Mouse (Mus musculus) kidney, embryonic 15.5 days (tissue): Measurements from ENCODE around the gene Scaf1. TPM values are rescaled to one million over a fixed set of nuclear protein-coding genes. Genes with fewer than 3 reads are reported as not detected.

Experiments
- ATAC-seq: fragments of 200-750 bp; cut with Nextera tagmentation; replicated peaks from 2 replicates; pipeline ENCODE4 v1.8.0; 2017; ENCODE audit warnings: moderate TSS enrichment; ENCODE audit not compliant: low FRiP score
- H3K27ac ChIP-seq: fragments of 300-500 bp; sonication (generic); 2 replicates; pipeline ENCODE4 v1.5.1; 2015; ENCODE audit warnings: mild to moderate bottlenecking, inconsistent platforms
- H3K27me3 ChIP-seq: fragments of 300-500 bp; sonication (generic); 2 replicates; pipeline ENCODE4 v1.6.1; 2015; ENCODE audit warnings: inconsistent platforms
- H3K36me3 ChIP-seq: fragments of 300-500 bp; sonication (generic); 2 replicates; pipeline ENCODE4 v1.6.1; 2015; ENCODE audit warnings: inconsistent platforms
- H3K4me1 ChIP-seq: fragments of 300-500 bp; sonication (generic); 2 replicates; pipeline ENCODE4 v1.6.1; 2015; ENCODE audit warnings: inconsistent platforms
- H3K4me2 ChIP-seq: fragments of 300-500 bp; sonication (generic); 2 replicates; pipeline ENCODE4 v1.6.1; 2015; ENCODE audit warnings: moderate library complexity, mild to moderate bottlenecking, inconsistent platforms
- H3K4me3 ChIP-seq: fragments of 300-500 bp; sonication (generic); replicated peaks from 2 replicates; pipeline ENCODE4 v1.5.1; 2015; ENCODE audit warnings: mild to moderate bottlenecking, inconsistent platforms
- H3K9ac ChIP-seq: fragments of 300-500 bp; sonication (generic); 2 replicates; pipeline ENCODE4 v1.6.1; 2015; ENCODE audit warnings: mild to moderate bottlenecking, inconsistent platforms
- H3K9me3 ChIP-seq: fragments of 300-500 bp; sonication (generic); replicated peaks from 2 replicates; pipeline ENCODE4 v1.6.1; 2016; ENCODE audit warnings: inconsistent platforms
- WGBS: fragments of 180-500 bp; shearing (Covaris S2); methylation state at CpG from one replicate; pipeline ENCODE4 v1.1.7; 2015; ENCODE audit warnings: mixed read lengths; 5-methylcytosine and 5-hydroxymethylcytosine counted together
- polyA plus RNA-seq: library from polyadenylated mRNA; unstranded; fragments of >200 nt; fragmentation: Nextera tagmentation; extraction: Ambion mirVana; gene quantifications from 2 replicates; pipeline ENCODE4 v1.2.1, GENCODE M21; 2015

The Scaf1 gene
- polyA plus RNA-seq, 1 experiment from 2014 or later, result 40.1 TPM

GRCm38 (mm10) chr7:45037720-45038361, 21.7 kb upstream of the Scaf1 start:
- no peak overlapping the region for H3K4me3 ChIP-seq
- H3K9ac ChIP-seq, result no peak overlapping the region
- WGBS, result 73% methylated on average over 7 of the region's 7 CpGs
- no peak overlapping the region for H3K27ac ChIP-seq
- no peaks in the 10 kb centered on the region for H3K4me1 ChIP-seq
- H3K27me3 ChIP-seq, result no peaks in the 10 kb centered on the region
- H3K4me2 ChIP-seq, result no peak overlapping the region
- H3K36me3 ChIP-seq, result peaks cover 100% of the 10 kb centered on the region
- no peaks in the 10 kb centered on the region for H3K9me3 ChIP-seq
- no peak for ATAC-seq

DNA sequence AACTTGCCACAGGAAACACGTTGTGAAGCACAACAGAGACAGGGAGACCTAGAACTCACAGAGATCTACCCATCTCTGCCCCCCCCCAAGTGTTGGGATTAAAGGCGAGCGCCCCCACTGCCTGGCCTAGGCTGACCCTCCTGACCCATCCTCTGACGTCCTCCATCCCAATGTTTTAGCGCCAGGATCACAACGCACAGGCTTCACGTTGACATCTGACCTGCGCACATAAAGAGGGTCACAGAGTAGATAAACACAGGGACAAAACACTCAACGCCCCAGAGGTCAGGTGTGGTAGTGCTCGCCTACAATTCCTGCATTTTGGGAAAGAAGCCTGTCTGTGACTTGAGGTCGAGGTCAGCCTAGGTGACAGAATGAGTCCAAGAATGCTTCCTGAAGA, 20.5 kb upstream of the Scaf1 start:
- H3K9me3 ChIP-seq, result no peaks in the 10 kb centered on the region
- H3K4me1 ChIP-seq, result no peaks in the 10 kb centered on the region
- H3K4me2 ChIP-seq, result no peak overlapping the region
- no peak for ATAC-seq
- peaks cover 100% of the 10 kb centered on the region for H3K36me3 ChIP-seq
- H3K27me3 ChIP-seq, result no peaks in the 10 kb centered on the region
- H3K27ac ChIP-seq, result no peak overlapping the region
- WGBS, result 82% methylated on average over 11 of the region's 11 CpGs
- no peak overlapping the region for H3K9ac ChIP-seq
- no peak overlapping the region for H3K4me3 ChIP-seq

- no peaks in the 10 kb centered on the region for H3K27me3 ChIP-seq
- 90% methylated on average over 3 of the region's 3 CpGs for WGBS
- no peak for ATAC-seq
Observed at GRCm38 (mm10) chr7:45035631-45036030, 19.5 kb upstream of the Scaf1 start.

DNA sequence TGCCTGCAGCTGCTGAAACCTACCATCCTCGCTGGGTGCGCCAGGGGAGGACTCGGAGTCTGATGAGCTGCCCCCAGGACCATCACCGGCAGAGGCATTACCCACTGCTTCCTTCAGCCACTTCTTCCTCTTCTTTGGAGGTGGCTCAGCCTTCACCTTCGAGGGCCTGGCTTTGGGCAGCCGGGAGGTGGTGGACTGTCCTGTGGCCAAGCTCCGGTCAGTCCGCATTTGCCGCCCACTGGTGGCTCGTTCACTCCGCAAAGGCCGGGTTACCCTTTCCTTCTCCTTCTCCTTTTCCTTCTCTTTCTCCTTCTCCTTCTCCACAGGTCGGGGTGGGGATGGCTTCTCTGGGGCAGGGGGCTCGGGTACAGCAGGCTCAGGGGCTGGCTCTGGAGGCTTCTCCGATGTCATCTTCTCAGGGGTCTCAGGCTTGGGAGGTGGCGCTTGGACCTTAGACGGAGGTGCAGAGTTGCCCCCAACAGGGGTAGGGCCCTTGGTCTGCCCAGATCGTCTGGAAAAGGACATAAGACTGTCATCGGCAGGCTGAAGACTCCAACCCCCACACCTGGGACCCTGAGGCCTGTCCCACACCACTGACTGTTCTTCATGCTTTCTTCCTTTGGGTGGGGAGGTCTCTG, 17.7 kb upstream of the Scaf1 start:
- no peaks in the 10 kb centered on the region for H3K4me1 ChIP-seq
- WGBS, result 94% methylated on average over 19 of the region's 19 CpGs
- no peak for ATAC-seq

More at GRCm38 (mm10) chr7:45035631-45036030, 19.5 kb upstream of the Scaf1 start:
- no peak overlapping the region for H3K4me3 ChIP-seq
- no peaks in the 10 kb centered on the region for H3K4me1 ChIP-seq
- no peaks in the 10 kb centered on the region for H3K9me3 ChIP-seq
- peaks cover 100% of the 10 kb centered on the region for H3K36me3 ChIP-seq
- H3K9ac ChIP-seq, result no peak overlapping the region
- H3K27ac ChIP-seq, result no peak overlapping the region
- no peak overlapping the region for H3K4me2 ChIP-seq

DNA sequence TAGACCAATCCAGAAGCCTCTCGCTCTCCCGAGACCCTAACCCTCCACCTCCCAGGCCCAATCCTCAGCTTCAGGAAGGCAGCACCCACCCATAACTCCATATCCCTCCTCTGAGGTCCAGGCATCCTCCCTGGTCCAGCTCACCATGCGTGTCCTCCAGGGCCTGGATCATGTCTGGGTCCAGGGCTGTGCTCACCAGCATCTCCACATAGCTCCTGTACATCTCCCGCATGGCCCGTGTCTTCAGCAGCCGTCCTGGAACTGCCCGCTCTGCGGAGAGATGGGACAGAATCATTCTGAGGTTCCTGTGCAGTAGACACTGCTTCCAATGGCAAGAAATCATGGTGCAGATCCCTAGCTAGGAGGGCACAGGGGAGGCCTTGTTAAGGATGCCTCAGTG, 14.7 kb upstream of the Scaf1 start:
- Histone ChIP-seq H3K27ac (no peak overlapping the region), H3K27me3 (no peaks in the 10 kb centered on the region), H3K4me3 (no peak overlapping the region), H3K9ac (no peak overlapping the region), H3K4me1 (no peaks in the 10 kb centered on the region), H3K4me2 (no peak overlapping the region), H3K36me3 (peaks cover 96% of the 10 kb centered on the region), H3K9me3 (no peaks in the 10 kb centered on the region)
- 93% methylated on average over 8 of the region's 8 CpGs for WGBS
- ATAC-seq, result no peak

More for the DNA sequence above, 17.7 kb upstream of the Scaf1 start:
- H3K27me3 ChIP-seq, result no peaks in the 10 kb centered on the region
- no peaks in the 10 kb centered on the region for H3K9me3 ChIP-seq
- no peak overlapping the region for H3K4me3 ChIP-seq
- no peak overlapping the region for H3K4me2 ChIP-seq
- H3K9ac ChIP-seq, result no peak overlapping the region
- H3K36me3 ChIP-seq, result peaks cover 100% of the 10 kb centered on the region
- no peak overlapping the region for H3K27ac ChIP-seq

DNA sequence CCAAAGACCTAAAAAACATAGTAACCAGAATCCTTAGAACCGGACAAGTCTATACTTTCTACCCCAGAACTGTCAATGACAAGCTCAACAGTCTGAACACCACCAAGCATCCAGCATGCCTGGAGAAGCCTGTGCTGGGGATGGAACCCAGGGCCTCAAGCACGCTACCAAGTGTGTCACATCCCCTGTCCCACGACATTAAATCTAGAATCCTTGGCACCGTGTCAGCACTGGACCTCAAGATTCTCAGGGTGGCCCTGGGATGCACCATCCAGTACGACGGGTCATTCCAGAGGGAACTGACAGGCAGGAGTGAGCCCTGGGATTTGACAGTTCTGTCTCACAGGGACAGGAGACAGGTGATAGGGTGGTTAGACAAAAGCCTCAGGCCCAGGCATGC, 13.8 kb upstream of the Scaf1 start:
- Histone ChIP-seq H3K27ac (no peak overlapping the region), H3K27me3 (no peaks in the 10 kb centered on the region), H3K9me3 (no peaks in the 10 kb centered on the region), H3K4me1 (no peaks in the 10 kb centered on the region), H3K9ac (no peak overlapping the region), H3K4me2 (no peak overlapping the region), H3K36me3 (peaks cover 87% of the 10 kb centered on the region), H3K4me3 (no peak overlapping the region)
- no peak for ATAC-seq
- 94% methylated on average over 6 of the region's 6 CpGs for WGBS

- WGBS, result 82% methylated on average over 11 of the region's 11 CpGs
- Histone ChIP-seq H3K27me3 (no peaks in the 10 kb centered on the region), H3K9ac (no peak overlapping the region), H3K27ac (no peak overlapping the region), H3K4me3 (no peak overlapping the region), H3K9me3 (no peaks in the 10 kb centered on the region), H3K36me3 (peaks cover 71% of the 10 kb centered on the region), H3K4me1 (no peaks in the 10 kb centered on the region), H3K4me2 (no peak overlapping the region)
- no peak for ATAC-seq
Observed at GRCm38 (mm10) chr7:45028351-45028750, 12.2 kb upstream of the Scaf1 start.

DNA sequence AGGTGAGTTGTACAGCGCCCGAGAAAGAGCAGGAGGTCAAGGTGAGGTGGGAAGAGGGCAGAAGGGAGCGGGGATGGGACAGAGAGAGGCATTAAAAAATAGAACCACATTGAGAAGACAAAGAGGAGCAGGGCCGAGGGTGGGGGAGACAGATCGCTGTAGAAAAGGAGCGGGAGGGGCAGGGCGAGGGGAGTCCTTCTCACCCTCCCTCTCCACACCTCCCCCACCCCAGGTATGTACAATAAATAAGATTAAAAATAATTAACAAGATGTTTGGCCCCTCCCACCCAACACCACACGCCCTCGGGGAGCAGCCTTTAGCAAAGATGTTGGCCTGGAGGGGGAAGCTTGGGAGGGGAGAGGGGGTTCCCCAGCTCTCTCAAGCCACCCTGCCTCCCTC, 11.6 kb upstream of the Scaf1 start:
- Histone ChIP-seq H3K9me3 (no peaks in the 10 kb centered on the region), H3K9ac (no peak overlapping the region), H3K4me1 (no peaks in the 10 kb centered on the region), H3K4me3 (no peak overlapping the region), H3K27ac (no peak overlapping the region), H3K36me3 (peaks cover 65% of the 10 kb centered on the region), H3K4me2 (no peak overlapping the region), H3K27me3 (no peaks in the 10 kb centered on the region)
- no peak for ATAC-seq
- 92% methylated on average over 9 of the region's 9 CpGs for WGBS

GRCm38 (mm10) chr7:45026256-45026655, 10.1 kb upstream of the Scaf1 start:
- Histone ChIP-seq H3K36me3 (peaks cover 50% of the 10 kb centered on the region), H3K9ac (no peak overlapping the region), H3K27me3 (no peaks in the 10 kb centered on the region), H3K4me3 (no peak overlapping the region), H3K27ac (no peak overlapping the region), H3K4me1 (no peaks in the 10 kb centered on the region), H3K9me3 (no peaks in the 10 kb centered on the region), H3K4me2 (no peak overlapping the region)
- WGBS, result 59% methylated on average over 2 of the region's 2 CpGs
- no peak for ATAC-seq

DNA sequence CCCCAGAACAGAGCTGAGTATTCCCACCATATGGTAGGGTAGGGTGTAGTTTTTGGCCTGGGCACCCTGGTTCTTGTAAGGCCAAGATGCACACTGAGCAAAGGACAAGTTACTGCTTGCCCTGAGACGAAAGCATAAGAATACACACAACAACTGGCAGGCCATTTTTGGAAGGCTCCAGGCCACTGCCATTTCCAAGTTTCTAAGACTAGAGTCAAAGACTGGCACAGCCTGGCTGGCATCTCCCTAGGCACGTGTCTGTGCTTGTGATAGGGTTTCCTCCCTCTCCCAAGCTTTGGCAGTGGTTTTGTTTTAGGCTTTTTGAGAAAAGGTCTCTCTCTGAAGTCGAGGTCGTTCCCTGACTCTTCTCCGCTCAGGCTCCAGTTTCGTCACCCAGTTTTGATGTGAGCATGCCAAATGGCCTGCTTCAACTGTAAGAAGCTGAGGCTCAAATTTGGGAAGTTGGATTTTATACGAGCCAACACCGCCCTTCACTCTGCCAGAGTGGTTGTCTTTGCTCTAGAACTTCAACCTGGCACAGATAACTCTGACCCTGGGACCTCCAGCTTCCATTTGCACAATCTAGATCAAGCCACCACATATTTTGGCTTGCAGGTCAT, 9.5 kb upstream of the Scaf1 start:
- H3K27me3 ChIP-seq, result no peaks in the 10 kb centered on the region
- ATAC-seq, result no peak
- no peaks in the 10 kb centered on the region for H3K9me3 ChIP-seq
- no peak overlapping the region for H3K9ac ChIP-seq
- peaks cover 44% of the 10 kb centered on the region for H3K36me3 ChIP-seq
- no peaks in the 10 kb centered on the region for H3K4me1 ChIP-seq
- no peak overlapping the region for H3K4me3 ChIP-seq
- 0 out of 2 replicates have a peak overlapping the region, but pooled peaks have one; percentile 9 for H3K27ac ChIP-seq
- H3K4me2 ChIP-seq, result no peak overlapping the region
- 78% methylated on average over 8 of the region's 8 CpGs for WGBS

GRCm38 (mm10) chr7:45024281-45025248, 8.4 kb upstream of the Scaf1 start:
- H3K4me1 ChIP-seq, result peaks cover 5% of the 10 kb centered on the region; the same call in 1 of the 2 replicates
- H3K9ac ChIP-seq, result no peak overlapping the region
- no peak overlapping the region; the same call in 1 of the 2 replicates for H3K27ac ChIP-seq
- peaks cover 33% of the 10 kb centered on the region for H3K36me3 ChIP-seq
- 88% methylated on average over 15 of the region's 15 CpGs for WGBS
- no peak overlapping the region for H3K4me2 ChIP-seq
- H3K27me3 ChIP-seq, result 0 out of 2 replicates have a peak, but pooled peaks cover 4% of the 10 kb centered on the region
- no peak for ATAC-seq
- no peak overlapping the region for H3K4me3 ChIP-seq
- H3K9me3 ChIP-seq, result no peaks in the 10 kb centered on the region
